Mouse (Mus musculus) forebrain, embryonic 15.5 days (tissue): ENCODE data around the gene Tfe3. TPM values are rescaled to one million over a fixed set of nuclear protein-coding genes. Genes with fewer than 3 reads are reported as not detected.
"Not testable (repeated sequence)": the region's sequence is repeated elsewhere in the genome, so short reads cannot be mapped to it uniquely, and the experiment has no call there.

ENCODE experiments used
- ATAC-seq: fragments of 200-750 bp; cut with Nextera tagmentation; replicated peaks from 2 replicates; pipeline ENCODE4 v1.8.0; 2017; ENCODE audit warnings: mild to moderate bottlenecking, moderate TSS enrichment, moderate library complexity
- H3K27ac ChIP-seq: fragments of 300-500 bp; sonication (generic); replicated peaks from 2 replicates; pipeline ENCODE4 v1.5.1; 2015; ENCODE audit warnings: mild to moderate bottlenecking, inconsistent platforms
- H3K27me3 ChIP-seq: fragments of 300-500 bp; sonication (generic); 2 replicates; pipeline ENCODE4 v1.6.1; 2015; ENCODE audit warnings: inconsistent platforms
- H3K36me3 ChIP-seq: fragments of 300-500 bp; sonication (generic); 2 replicates; pipeline ENCODE4 v1.6.1; 2015; ENCODE audit warnings: mild to moderate bottlenecking, inconsistent platforms
- H3K4me1 ChIP-seq: fragments of 300-500 bp; sonication (generic); 2 replicates; pipeline ENCODE4 v1.6.1; 2015; ENCODE audit warnings: inconsistent platforms
- H3K4me2 ChIP-seq: fragments of 300-500 bp; sonication (generic); replicated peaks from 2 replicates; pipeline ENCODE4 v1.6.1; 2015; ENCODE audit warnings: mild to moderate bottlenecking, inconsistent platforms
- H3K4me3 ChIP-seq: fragments of 300-500 bp; sonication (generic); 2 replicates; pipeline ENCODE4 v1.5.1; 2015; ENCODE audit warnings: mild to moderate bottlenecking, inconsistent platforms
- H3K9ac ChIP-seq: fragments of 300-500 bp; sonication (generic); replicated peaks from 2 replicates; pipeline ENCODE4 v1.6.1; 2015; ENCODE audit warnings: mild to moderate bottlenecking, inconsistent platforms
- H3K9me3 ChIP-seq: fragments of 300-500 bp; sonication (generic); 2 replicates; pipeline ENCODE4 v1.6.1; 2016; ENCODE audit warnings: inconsistent platforms
- WGBS: fragments of 180-500 bp; shearing (Covaris S2); methylation state at CpG from one replicate; pipeline ENCODE4 v1.1.7; 2015; ENCODE audit warnings: mixed read lengths; 5-methylcytosine and 5-hydroxymethylcytosine counted together
- polyA plus RNA-seq: library from polyadenylated mRNA; unstranded; fragments of >200 nt; fragmentation: Nextera tagmentation; extraction: Ambion mirVana; gene quantifications from 2 replicates; pipeline ENCODE4 v1.2.1, GENCODE M21; 2015

Tfe3 gene
- polyA plus RNA-seq, 1 experiment from 2014 or later, result 21.8 TPM

- Histone ChIP-seq H3K27ac (peak overlapping the region; percentile 64; the same call in 1 of the 2 replicates), H3K9me3 (no peaks in the 10 kb centered on the region), H3K4me1 (peaks cover 15% of the 10 kb centered on the region), H3K27me3 (no peaks in the 10 kb centered on the region), H3K36me3 (no peaks in the 10 kb centered on the region; the same call in 1 of the 2 replicates), H3K4me3 (peak overlapping the region; percentile 55), H3K9ac (peak overlapping the region; percentile 57), H3K4me2 (peak overlapping the region; percentile 53)
- 38% methylated on average over 4 of the region's 4 CpGs for WGBS
- no peak for ATAC-seq
Observed at GRCm38 (mm10) chrX:7728922-7729265, 33.5 kb upstream of the Tfe3 start.

- H3K4me2 ChIP-seq, result no peak overlapping the region
- no peak for ATAC-seq
Observed at GRCm38 (mm10) chrX:7733571-7734156, 28.7 kb upstream of the Tfe3 start.

GRCm38 (mm10) chrX:7739336-7740081 lies 22.9 kb upstream of the Tfe3 start:
- Histone ChIP-seq H3K9me3 (no peaks in the 10 kb centered on the region), H3K9ac (no peak overlapping the region), H3K4me3 (no peak overlapping the region), H3K27me3 (no peaks in the 10 kb centered on the region), H3K4me1 (peaks cover 2% of the 10 kb centered on the region; the same call in 1 of the 2 replicates), H3K4me2 (no peak overlapping the region), H3K36me3 (peaks cover 10% of the 10 kb centered on the region; the same call in 1 of the 2 replicates), H3K27ac (no peak overlapping the region)
- 64% methylated on average over 14 of the region's 14 CpGs for whole genome bisulfite sequencing
- no peak; the same call in 1 of the 2 replicates for ATAC-seq

More at GRCm38 (mm10) chrX:7733571-7734156, 28.7 kb upstream of the Tfe3 start:
- Histone ChIP-seq H3K27ac (no peak overlapping the region), H3K4me3 (no peak overlapping the region), H3K36me3 (peaks cover 10% of the 10 kb centered on the region; the same call in 1 of the 2 replicates), H3K27me3 (no peaks in the 10 kb centered on the region), H3K4me1 (peaks cover 10% of the 10 kb centered on the region), H3K9ac (no peak overlapping the region), H3K9me3 (no peaks in the 10 kb centered on the region)
- 34% methylated on average over 24 of the region's 26 CpGs for WGBS

- Histone ChIP-seq H3K36me3 (peaks cover 6% of the 10 kb centered on the region; the same call in 1 of the 2 replicates), H3K4me2 (no peak overlapping the region), H3K27me3 (no peaks in the 10 kb centered on the region), H3K9me3 (no peaks in the 10 kb centered on the region), H3K27ac (no peak overlapping the region), H3K4me3 (no peak overlapping the region), H3K9ac (no peak overlapping the region), H3K4me1 (peaks cover 2% of the 10 kb centered on the region; the same call in 1 of the 2 replicates)
- ATAC-seq, result no peak
- 70% methylated on average over 10 of the region's 10 CpGs for WGBS
Observed at GRCm38 (mm10) chrX:7740082-7740819, 22.1 kb upstream of the Tfe3 start.

DNA sequence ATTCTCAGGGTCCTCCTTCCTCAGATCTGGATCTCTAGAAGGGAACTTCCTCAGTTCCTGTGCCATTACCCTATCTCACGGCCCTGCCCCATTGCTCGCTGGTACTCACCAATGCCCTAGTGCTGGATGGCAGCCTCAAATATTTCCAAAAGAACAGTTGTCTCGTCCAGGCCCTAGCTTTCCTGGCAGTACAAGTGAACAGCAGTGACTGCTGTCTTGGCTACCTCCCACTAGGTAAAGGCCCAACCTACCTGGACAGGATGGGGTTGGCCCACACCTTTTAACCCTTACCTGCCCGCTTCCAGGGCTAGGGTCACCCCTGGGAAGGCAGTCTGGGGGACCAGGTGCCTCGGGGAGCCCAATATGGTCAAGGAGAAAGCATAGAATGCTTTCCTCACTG lies 21.3 kb upstream of the Tfe3 start:
- Histone ChIP-seq H3K36me3 (peaks cover 4% of the 10 kb centered on the region; the same call in 1 of the 2 replicates), H3K9me3 (no peaks in the 10 kb centered on the region), H3K9ac (no peak overlapping the region), H3K4me3 (no peak overlapping the region), H3K27ac (no peak overlapping the region), H3K4me2 (no peak overlapping the region), H3K4me1 (peaks cover 2% of the 10 kb centered on the region; the same call in 1 of the 2 replicates), H3K27me3 (no peaks in the 10 kb centered on the region)
- 81% methylated on average over 5 of the region's 5 CpGs for whole genome bisulfite sequencing
- no peak for ATAC-seq

DNA sequence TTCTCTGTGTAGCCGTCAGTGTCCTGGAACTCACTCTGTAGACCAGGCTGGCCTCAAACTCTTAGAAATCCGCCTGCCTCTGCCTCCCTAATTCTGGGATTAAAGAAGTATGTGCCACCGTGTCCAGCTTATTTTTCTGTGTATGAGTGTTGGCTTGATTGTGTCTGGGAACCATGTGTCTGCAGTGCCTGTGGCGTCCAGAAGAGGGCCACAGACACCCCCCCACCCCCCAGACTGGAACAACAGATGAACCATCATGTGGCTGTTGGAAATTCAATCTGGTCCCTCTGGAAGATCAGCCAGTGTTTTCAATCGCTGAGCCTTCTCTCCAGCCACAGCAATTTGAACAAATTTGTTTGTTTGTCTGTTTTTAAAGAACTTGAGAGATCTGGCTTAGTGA lies 18.9 kb upstream of the Tfe3 start:
- peaks cover 2% of the 10 kb centered on the region; the same call in 1 of the 2 replicates for H3K4me1 ChIP-seq
- no peaks in the 10 kb centered on the region for H3K27me3 ChIP-seq
- no peak overlapping the region for H3K27ac ChIP-seq
- no peak overlapping the region for H3K4me2 ChIP-seq
- H3K4me3 ChIP-seq, result no peak overlapping the region
- 60% methylated on average over 5 of the region's 5 CpGs for WGBS
- ATAC-seq, result no peak
- no peaks in the 10 kb centered on the region for H3K9me3 ChIP-seq
- no peak overlapping the region for H3K9ac ChIP-seq
- no peaks in the 10 kb centered on the region for H3K36me3 ChIP-seq

DNA sequence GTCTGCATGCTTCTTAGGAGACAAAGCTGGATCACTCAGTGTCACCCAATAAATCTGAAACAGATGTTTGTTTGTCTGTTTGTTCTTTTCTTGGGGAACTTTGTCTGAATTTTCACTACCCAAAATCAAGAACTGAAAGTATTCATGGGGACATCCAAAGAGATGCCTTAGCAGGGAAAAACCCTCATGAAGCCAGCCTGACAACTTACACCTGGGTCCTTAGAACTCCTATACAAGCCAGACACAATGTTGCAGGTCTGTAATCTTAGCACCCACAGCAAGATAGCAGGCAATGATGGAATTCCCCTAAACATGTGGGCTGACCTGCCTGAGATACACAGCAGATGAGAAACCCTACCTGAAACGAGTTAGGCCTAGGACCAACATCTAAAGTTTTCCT lies 17.4 kb upstream of the Tfe3 start:
- H3K4me2 ChIP-seq, result no peak overlapping the region
- H3K9ac ChIP-seq, result no peak overlapping the region
- H3K4me1 ChIP-seq, result peaks cover 8% of the 10 kb centered on the region; the same call in 1 of the 2 replicates
- no peak overlapping the region for H3K4me3 ChIP-seq
- no peaks in the 10 kb centered on the region for H3K36me3 ChIP-seq
- H3K27ac ChIP-seq, result no peak overlapping the region
- H3K9me3 ChIP-seq, result no peaks in the 10 kb centered on the region
- 94% methylated on average over 1 of the region's 1 CpGs for WGBS
- H3K27me3 ChIP-seq, result no peaks in the 10 kb centered on the region
- no peak for ATAC-seq

DNA sequence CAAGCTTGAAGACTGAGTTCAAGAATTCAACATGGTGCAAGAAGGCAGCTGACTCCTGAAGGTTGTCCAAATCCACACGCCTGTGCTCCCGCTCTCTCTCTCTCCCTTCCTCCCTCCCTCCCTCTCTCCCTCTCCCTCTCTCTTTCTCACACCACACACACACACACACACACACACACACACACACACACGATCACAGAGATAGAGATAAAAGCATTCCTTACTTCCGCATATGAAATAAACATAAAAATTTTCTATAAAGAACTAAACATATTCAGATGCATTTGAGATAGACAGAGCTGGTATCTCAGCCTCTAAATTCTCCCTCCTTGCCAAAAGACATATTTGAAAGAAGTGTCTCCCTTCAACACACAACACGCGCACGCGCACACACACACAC lies 16.9 kb upstream of the Tfe3 start:
- no peaks in the 10 kb centered on the region for H3K27me3 ChIP-seq
- no peaks in the 10 kb centered on the region for H3K9me3 ChIP-seq
- H3K4me1 ChIP-seq, result peaks cover 10% of the 10 kb centered on the region; the same call in 1 of the 2 replicates
- no peaks in the 10 kb centered on the region for H3K36me3 ChIP-seq
- no peak overlapping the region for H3K4me2 ChIP-seq
- no peak overlapping the region for H3K9ac ChIP-seq
- no peak overlapping the region for H3K27ac ChIP-seq
- 93% methylated on average over 8 of the region's 8 CpGs for WGBS
- no peak overlapping the region for H3K4me3 ChIP-seq
- no peak for ATAC-seq

GRCm38 (mm10) chrX:7750432-7751116 lies 11.8 kb upstream of the Tfe3 start, which contains the start of gene Ccdc120:
Ccdc120 (minus strand) TSS chrX:7750905.
- peak within 1 kb of the TSS; percentile 44 for H3K4me2 ChIP-seq
- no peaks in the 10 kb centered on the region for H3K36me3 ChIP-seq
- 16% methylated on average over 54 of the region's 56 CpGs for WGBS
- no peaks in the 10 kb centered on the region for H3K9me3 ChIP-seq
- H3K27ac ChIP-seq, result 0 out of 2 replicates have a peak within 1 kb of the TSS, but pooled peaks have one; percentile 65
- H3K4me3 ChIP-seq, result peak within 1 kb of the TSS; percentile 76
- peak within 1 kb of the TSS; percentile 70 for H3K9ac ChIP-seq
- no peaks in the 10 kb centered on the region for H3K27me3 ChIP-seq
- peak; percentile 87 for ATAC-seq
- peaks cover 10% of the 10 kb centered on the region; the same call in 1 of the 2 replicates for H3K4me1 ChIP-seq

DNA sequence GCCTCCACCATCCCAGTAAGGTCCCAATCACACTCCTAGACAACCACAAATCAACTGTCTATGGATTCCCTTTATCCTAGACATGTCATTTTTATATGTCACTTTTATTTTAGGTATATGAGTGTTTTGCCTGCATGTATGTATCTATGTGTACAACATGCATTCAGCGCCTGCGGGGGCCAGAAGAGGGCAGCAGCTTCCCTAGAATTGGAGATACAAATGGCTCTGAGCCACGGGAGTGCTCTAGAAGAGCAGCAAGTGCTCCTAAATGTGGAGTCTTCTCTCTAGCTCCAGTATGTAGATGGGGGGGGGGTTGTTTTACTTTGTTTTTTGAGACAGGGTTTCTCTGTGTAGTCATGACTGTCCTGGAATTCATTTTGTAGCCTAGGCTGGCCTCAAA lies 8.7 kb upstream of the Tfe3 start:
- WGBS, result 16% methylated on average over 3 of the region's 3 CpGs
- not testable (repeated sequence) for H3K9me3 ChIP-seq, H3K4me2 ChIP-seq, H3K4me3 ChIP-seq, H3K27ac ChIP-seq, H3K9ac ChIP-seq, ATAC-seq, H3K36me3 ChIP-seq, H3K27me3 ChIP-seq
- peaks cover 10% of the 10 kb centered on the region; the same call in 1 of the 2 replicates for H3K4me1 ChIP-seq

DNA sequence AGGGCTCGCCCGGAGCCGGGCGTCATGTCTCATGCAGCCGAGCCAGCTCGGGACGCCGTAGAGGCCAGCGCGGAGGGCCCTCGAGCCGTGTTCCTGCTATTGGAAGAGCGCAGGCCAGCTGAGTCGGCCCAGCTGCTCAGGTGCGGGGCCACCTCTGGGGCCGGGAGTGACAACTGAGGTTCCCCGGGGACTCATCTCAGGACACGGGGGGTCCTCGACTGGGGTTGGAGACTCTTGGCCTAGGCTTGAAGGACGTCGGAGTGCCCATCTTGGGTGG lies 499 bp downstream of the Tfe3 start:
- Histone ChIP-seq H3K4me3 (peak overlapping the region; percentile 59), H3K9me3 (no peaks in the 10 kb centered on the region), H3K36me3 (0 out of 2 replicates have a peak, but pooled peaks cover under 1% of the 10 kb centered on the region), H3K27me3 (no peaks in the 10 kb centered on the region), H3K4me2 (peak overlapping the region; percentile 69), H3K4me1 (peaks cover 27% of the 10 kb centered on the region), H3K27ac (no peak overlapping the region; the same call in 1 of the 2 replicates), H3K9ac (peak overlapping the region; percentile 56)
- WGBS, result 15% methylated on average over 21 of the region's 21 CpGs
- ATAC-seq, result peak; percentile 36; the same call in 1 of the 2 replicates
